Mouse (Mus musculus) natural killer cell, adult 2 months (primary cell): ENCODE results near the gene Slc10a7.

Experiments
- DNase-seq, 2 experiments: peaks; one replicate each; pipeline ENCODE4 v3.0.0; 2022; ENCODE audit warnings: low spot score in 2 of 2

Slc10a7 gene

DNA sequence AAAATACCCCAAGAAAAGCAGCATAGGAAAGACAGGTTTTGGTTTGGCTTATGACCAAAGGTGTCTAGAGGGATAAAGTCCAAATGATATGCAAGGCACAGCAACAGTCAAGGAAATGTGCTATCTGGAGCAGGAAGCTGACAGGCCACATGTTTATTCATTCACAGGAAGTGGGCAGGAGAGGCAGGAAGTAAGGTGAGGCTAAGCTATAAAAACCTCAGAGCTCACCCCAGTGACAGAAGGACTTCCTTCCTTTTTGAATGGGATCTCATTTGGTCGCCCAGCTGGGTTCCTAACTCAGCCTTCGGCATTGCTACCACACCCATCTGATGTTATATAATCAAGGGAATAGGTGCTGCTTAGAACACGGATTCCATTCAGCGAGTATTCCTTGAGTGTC is 113.2 kb downstream of the Slc10a7 start:
- peak; percentile 16 to 37 for DNase-seq

DNA sequence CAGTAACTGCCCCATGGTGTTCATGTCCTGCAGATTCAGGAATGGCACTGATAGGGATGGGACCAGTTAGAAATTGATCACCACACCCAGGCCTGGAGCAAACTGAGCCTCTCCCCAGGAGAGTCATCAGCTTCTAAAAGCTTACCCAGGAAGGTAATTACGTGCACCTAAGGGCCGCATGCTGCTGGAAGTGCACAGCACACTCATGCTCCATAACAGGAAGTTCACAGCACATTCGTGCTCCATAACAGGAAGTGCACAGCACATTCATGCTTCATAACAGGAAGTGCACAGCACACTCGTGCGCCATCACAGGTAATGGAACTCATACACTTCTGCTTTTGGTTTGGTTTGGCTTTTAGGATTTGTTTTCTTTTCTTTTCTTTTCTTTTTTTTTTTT is 114.8 kb downstream of the Slc10a7 start:
- DNase-seq: peak in 1 of 2 experiments; percentile 58

DNA sequence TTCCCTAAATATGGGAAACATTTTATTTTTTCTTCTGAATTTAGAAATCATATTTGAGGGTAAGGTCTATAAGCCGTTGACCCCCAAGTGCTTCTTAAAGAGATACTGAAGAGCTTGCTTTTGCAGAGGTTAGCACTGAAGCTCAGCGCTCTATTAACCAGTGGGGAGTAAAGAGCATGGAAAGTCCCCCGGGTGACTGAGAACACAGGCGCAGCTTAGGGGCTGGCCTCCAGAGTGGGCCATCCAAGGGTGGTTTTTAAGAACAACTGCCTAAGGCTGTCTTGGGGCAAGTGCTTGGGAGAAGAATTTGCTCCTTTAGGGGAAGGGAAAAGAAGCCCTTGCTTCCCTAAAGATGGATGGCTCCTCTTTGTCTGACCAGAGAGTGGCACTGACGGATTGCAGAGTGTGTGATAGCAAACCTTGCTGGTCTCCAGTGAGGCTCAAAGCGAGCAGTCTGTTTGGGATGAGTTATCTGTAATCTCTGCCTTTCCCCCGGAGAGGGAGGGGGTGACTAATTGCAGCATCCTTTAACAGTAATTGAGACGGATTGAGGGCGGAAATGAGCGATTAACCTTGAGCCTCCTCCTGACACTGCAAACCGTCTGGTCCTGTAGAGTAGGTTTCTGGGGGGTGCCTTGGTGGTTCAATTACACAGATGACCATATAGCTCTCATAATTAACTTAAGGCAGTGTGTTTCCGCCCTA is 115.7 kb downstream of the Slc10a7 start:
- DNase-seq: peak in 1 of 2 experiments; percentile 26

DNA sequence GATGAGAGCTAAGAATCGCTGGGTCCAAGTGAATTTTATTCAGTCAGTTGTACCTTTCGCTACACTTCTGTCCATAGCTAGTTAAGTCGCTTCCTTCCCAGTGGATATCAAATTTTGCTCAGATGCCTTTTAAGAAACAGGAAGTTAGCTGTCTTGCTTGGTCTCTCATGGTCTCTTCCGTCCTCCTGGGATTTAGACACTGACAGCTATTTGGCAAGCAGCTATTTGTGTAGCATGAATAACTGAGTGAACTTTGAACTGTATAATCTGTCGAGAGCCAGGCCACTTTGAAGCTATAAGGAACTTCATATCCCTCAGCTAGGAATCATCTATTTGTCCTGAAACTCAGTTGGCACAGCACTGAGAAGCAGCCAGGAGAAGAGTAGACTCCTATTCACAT is 117.5 kb downstream of the Slc10a7 start:
- DNase-seq: peak in 1 of 2 experiments; percentile 26

DNA sequence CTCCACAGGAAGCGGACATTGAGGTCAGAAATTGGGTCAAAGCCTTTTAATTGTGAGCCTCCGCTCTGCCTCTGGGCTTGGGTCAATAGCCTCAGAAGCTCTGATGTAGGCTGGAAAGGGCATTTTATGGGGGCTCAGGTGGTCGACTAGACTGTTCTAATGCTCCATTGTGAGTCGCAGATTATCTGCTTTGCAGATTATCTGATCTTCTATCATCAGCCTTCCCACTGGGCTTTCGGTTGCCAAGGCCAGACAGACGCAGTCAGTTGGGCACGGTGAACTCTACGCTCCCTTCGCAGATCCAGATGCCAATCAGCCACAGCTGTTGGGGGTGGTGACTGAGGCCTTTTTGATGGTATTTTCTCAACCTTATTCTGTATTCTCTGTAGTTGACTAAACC is 118.6 kb downstream of the Slc10a7 start:
- DNase-seq: no peak

DNA sequence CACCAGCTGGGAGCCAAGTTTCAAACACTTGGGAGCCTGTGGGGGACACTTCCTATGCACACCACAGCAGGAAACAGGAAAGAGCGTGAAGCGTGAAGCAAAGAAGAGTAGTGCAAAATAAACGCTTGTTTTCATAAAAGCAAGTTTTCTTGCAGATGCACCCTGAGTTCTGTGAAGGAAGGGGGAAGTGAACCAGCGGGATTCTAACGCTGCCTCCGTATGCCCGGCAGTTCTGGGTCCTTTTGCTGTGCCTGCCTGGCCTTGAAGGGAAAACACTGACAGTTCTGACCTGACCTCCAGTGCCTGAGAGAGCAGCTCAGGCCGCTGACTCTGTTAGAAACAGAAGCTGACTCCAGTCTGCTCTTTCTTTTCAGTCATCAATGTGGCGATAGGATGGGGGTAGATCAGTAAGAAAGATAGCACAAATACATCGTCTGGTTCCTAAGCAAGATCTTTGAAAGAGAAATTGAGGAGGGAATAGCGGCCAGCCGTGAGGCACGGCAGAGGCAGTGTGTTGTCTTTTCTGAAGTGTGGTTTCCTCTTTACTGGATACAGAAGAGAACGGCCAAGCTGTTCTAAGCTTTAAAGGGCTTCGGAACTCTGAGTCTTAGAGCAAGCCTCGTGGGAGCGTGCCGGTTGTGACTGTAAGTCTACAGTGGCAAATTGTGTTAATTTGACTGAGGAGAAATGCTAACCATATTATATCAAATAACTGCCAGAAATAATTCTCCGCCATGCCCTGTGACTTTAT is 121.4 kb downstream of the Slc10a7 start:
- DNase-seq: peak in 1 of 2 experiments; percentile 29

DNA sequence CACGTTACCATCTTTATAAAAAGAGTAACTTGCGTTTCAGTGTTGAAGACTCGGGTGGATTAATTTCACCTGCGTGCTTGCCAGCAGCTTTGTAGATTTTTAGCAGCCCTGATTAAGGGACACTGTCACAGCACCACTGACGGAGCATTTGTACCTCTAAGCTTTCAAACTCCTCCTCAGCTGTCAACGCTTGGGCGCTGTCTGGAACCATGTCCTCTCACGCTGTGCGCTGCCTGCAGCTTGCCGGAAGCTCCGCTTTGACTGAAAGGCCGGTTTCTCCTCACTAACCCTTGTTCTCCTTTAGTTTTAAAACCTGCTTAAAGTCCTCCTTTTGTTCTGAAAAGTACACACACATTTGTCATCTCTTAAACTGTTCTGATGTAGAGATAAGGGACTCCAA is 123.9 kb downstream of the Slc10a7 start:
- peak in 1 of 2 experiments; percentile 30 for DNase-seq

DNA sequence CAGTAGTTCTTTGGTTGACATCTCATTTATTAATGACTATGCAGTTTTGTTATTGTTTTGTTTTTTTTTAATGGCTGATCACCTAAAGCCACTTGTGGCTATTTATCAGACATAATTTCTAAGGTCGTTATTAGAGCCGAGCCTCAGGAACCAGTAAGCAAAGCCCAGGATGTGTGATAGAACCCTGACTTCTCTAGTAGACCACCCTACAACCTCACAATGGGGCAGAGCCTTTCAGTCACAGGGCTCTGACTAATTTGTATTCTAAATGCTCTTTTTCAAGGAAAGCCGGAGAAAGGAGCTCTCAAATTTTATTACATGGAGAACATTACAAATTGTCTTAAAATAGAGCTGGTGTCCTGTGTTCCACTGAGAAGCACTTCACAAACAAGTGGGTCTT is 124.9 kb downstream of the Slc10a7 start:
- no peak for DNase-seq

DNA sequence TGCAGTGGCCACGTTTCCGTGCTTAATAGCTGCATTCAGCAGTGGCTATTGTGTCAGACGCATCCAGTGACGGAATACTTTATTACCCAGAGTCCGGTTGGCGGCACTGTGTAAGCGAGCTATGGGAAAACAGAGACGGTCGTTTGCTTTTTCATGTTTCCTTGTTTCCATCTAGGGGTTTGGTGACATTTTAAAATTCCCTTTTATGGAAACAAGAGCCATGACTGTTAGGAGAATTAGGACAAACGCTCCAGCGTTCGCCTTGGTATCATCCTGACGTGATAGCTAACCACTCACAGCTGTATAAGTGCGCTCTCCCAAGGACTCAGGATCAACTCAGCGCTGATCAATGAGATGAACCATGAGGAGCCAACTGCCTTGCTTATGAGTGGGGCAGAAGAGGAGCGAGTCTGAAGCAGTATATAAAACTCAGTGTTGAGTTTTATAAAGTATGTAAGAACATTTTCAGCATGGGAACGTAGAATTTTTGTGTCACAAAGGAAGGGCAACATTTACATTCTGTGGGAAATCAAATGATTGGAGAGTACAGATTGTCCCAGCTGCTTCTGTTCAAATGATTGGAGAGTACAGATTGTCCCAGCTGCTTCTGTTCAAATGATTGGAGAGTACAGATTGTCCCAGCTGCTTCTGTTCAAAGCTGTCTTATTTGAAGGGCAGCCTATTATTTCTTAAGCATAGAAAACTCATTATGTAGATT is 125.5 kb downstream of the Slc10a7 start:
- no peak for DNase-seq

DNA sequence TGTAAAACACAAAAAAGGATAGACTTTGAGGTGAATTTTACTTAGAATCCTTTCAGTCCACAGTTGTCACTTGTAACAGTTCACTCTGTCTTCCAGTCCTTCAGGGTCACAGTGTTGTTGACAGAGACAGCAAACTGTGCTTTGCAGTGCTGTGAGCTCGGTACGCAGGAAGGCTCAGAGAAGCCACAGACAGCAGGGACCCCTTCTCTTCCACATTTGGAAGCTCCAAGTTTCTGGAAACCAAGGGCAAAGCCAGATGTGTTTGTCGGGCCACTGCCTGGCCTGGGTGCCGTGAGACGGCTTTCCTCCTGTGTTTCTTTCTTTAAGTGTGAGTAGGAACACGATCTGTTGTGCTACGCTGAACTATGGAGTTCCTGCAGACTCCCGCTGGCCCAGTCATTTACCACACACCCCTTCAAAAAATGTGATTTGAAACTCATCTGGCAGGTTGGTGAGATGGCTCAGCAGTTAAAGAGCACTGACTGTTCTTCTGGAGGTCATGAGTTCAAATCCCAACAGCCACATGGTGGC is 126.2 kb downstream of the Slc10a7 start:
- DNase-seq: no peak

DNA sequence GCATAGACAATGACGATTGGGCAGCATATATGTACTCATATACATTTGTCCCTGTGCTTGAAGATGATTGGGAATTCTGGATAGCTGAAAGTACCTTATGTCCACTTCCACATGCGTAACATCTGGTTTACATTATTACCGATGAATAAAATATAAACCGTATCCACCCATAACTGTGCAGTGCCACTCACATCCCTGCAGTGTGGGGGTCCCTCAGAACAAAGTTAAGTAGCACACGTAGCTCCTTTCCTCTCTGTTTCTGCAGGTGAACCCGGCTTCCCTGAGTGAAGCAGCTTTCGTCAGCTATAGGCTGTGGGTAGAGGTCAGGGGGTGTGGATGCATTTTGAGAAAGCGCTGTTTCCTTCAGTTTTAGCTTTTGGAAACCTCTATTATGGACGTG is 132.8 kb downstream of the Slc10a7 start:
- DNase-seq: no peak

DNA sequence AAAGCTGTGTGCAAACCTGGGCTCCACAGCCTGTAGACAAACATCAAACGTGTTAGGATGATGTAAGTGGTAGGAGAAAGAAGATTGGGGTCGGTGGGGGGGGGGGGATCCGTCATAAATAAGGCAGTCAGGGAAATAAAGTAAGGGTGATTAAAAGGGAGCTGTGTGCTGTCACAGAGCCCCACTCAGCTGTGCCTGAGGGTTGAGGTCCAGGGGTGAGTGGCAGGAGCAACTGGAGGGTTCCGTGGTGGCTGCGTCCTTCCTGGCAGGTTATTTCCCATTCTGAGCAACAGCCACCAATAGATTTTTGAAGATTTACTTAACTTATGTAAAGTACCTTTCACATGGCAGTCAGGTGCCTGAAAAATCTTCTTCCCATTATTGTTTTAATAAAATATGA is 133.2 kb downstream of the Slc10a7 start:
- DNase-seq: no peak

DNA sequence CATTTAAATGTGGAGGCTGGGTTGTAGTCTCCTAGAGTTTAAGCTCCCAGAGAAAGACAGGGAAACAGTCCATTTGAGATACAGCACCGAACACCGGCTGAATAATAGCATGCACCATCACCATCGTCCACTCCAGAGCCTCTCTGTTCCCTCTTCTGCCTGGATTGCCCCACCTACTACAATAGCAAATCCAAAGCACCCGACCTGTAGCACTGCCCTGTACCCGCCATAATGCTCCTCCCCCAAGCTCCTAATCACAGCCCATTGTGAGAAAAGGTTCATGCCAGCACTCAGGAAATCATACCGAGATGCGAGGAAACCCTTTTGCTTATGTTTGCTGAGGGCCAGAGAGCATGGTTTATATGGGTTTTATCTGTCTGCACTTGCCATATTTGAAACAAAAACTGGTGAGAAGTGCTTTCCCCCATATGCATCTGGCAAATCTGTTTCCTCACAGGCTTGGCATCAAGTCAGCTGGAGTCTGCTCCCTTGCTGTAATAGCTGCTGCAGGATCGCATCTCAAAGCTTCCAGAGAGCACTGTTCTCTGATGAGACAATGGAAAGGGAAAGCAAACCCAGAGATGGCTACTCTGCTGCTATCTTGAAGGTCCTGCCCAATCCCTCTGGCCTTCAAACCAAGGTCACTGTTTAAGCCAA is 138.0 kb downstream of the Slc10a7 start:
- no peak for DNase-seq

DNA sequence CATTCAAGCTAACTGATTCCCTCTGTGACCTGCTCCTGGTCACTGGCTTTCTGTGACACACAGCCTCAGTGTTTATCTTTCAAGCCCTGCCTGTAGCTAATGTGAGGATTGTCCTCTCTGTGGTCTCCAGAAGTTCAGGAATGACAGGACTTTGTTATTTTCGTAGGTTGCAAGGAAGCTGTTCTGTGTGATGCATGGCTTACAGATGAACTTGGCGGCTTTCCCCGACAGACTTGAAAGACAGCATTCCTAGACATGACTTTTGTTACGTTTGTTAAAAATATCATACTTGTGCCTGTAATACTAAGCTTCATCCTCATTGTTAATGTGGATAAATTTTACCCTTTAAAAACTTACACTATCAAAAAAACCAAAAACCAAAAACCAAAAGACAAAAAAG is 138.7 kb downstream of the Slc10a7 start:
- DNase-seq: no peak

DNA sequence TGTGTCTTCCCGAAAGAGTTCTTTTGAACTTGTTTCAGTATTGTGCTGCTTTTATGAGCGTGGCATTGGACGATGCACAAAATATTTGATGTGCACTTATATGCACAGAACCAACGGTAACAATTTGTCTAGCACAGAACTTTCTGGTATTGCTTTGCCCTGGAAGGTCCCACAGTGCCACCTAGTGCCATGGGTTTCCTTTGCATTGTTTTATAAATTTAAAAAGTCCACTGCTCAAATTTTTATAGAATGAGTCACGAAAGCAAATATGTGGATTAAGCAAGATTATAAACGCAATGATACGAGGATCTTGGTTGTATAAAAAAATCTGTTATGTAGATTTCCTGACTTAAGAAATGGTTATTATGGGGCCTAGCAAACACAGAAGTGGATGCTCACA is 139.8 kb downstream of the Slc10a7 start:
- peak; percentile 6 to 62 for DNase-seq

DNA sequence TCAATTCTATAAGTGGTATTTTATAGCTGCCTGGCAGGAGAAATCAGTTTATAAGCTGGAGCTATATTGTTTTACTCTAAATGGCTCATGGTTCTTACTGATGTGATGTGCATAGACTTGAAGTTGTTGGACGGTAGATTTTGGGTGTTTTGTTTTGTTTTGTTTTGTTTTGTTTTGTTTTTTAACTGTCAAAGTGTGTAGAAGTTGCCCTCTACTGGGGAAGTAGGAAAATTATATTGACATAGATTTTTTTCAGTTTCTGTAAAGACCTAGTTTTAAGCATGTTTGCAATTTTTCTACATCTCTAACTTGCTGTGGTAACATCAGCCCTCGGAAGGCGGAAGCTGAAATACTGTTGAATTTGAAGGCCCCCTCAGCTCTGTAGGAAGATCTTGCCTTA is 142.5 kb downstream of the Slc10a7 start:
- no peak for DNase-seq

DNA sequence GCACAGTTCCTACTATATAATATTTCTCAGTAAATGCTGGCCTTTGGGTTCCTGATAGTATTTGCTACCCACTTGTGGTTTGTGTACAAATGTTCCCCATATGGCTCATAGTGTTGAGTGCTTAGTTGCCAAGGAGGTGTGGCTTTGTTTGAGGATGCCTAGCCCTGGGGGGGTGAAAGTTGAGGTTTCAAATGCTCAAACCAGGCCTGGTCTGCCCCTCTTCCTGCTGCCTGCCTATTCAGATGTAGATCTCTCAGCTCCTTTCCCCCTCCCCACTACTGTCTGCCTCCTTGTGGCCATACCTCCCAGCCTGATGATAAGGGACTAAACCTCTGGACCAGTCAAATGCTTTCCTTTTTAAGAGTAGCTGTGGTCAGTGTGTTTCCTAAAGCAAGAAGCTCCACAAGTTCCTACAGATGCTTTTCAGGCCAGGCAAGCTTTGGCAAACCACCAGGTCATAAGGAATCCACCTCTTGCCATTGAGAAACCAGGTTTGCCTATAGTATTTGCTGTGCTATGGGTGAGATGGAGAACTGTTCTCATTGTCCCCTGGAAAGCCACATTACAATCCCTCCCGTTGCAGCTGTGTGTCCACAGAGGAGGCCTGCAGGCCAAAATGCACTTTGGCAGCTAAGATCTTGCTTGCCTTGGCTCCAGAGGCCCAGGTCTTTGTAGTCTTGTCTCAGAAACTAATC is 146.4 kb downstream of the Slc10a7 start:
- DNase-seq: no peak

DNA sequence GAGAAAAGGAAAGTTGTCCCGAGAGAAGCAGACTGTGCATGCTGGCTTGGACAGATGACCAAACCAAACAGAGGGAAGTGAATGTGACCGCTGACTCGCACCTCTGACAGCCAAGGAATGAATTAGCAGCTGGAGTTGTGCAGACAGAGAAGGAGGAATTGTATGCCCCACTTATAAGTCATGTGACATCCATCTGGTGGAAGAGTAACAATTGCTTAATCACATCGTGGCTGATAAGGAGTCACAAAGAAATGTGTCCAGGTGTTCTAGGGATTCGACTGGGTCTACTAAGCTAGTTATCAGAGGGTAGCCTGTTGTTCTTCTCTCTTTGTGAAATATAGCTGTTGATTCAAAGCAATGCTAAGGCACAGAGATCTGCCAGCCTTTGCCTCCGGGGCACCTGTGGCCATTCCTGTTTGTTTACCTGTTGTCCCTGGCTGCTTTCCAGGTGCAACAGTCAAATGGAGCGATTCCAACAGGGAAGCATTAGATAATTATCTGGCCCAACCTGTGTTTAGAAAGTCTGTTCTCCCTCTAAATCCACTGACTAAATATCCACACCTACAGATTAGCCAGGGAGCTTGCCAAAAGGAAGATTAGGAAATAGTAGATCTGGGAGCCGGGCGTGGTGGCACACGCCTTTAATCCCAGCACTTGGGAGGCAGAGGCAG is 147.7 kb downstream of the Slc10a7 start:
- DNase-seq: no peak

DNA sequence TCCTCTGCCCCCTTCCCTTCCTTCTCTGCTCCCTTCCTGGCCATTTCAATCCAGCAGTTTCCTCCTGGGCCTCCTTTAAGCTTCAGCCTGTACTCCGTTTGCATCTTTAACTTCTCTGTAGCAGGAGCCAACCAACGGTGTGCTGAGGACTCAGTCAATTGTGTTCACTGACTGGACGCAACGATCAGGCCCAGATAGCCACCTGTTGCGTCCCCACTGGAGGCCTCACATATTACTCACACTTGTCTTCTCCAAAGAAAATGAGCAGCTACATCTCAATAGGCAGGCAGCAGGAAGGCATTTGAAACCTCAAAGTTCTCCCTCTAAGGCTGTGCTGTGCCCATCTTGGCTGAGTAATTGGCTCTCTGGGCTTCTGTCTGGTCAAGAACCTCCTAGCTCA is 149.0 kb downstream of the Slc10a7 start:
- no peak for DNase-seq

DNA sequence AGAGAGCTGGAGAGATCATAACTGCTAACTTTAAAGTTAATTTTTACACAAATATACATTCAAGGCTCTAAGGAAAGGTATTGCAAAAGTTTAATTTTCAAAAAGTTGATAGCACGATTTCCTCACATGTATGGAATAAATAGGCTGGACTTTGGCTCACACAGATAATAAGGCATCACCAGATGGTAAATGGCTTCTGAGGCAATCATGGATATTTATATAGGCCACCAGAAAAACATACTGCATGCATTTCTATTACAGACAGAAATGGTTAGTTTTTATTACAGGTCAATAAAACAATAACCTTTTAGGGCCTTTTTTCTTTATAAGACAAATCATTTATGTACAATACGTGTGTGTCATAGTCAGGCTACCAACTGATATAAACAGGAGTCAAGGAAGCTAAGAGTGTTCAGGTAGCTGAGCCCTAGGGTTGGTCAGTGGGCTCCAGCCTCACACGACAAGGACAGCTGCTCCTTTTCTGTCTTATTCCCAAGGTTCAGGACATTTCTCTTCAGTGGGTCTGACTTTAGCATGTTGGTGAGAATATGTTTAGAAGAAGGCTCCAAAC is 150.6 kb downstream of the Slc10a7 start:
- DNase-seq: no peak
